Mouse (Mus musculus) kidney, adult 18-20 months (tissue): ENCODE measurements around the gene Brca2.

ENCODE experiments used
- DNase-seq: peaks from one replicate; pipeline ENCODE4 v3.0.0; 2021

Gene Brca2

DNA sequence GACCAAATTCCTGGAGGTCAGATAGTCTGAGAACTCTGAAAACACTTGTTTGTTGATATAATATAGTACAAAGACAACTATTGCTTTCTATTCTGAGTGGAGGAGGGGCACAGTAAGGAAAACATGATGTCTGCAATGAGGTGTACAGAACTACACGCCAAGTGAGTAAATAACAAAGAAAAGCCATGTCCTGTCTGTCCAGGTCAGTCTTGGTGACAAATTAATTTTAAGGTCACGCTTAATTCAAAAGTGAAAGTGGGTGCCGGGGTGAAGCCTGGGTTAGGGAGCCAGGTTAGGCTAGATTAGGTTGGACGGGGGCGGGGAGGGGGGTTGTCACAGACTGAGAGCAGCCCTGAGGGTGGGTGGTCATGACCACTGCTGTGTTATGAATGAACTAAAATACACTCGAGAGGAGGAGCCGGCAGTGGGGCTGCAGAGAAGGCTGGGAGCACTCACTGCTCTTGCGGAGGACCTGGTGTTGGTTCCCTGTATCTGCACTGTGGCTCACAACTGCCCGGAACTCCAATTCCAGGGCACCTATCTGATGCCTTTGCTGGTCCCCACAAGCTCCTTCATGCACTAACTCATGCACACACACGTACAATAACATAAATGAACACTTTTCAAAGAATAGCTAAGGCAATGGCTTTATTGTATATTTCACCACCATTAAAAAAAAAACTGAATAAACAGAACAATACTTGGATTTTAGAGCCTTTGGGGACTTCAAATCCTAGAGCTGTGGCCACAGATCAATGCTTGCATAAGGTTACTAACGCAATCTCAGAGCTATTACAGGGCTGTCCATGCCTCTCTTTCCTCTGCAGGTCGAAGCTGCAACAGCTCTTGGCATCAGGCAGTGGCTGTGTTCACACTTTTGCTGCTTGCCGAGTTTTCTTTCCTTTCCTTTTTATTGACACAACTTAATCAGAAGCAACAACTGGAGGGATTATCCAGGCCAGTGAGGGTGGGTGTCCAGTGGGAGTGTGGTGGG lies 77.2 kb downstream of the Brca2 start:
- DNase-seq = no peak

DNA sequence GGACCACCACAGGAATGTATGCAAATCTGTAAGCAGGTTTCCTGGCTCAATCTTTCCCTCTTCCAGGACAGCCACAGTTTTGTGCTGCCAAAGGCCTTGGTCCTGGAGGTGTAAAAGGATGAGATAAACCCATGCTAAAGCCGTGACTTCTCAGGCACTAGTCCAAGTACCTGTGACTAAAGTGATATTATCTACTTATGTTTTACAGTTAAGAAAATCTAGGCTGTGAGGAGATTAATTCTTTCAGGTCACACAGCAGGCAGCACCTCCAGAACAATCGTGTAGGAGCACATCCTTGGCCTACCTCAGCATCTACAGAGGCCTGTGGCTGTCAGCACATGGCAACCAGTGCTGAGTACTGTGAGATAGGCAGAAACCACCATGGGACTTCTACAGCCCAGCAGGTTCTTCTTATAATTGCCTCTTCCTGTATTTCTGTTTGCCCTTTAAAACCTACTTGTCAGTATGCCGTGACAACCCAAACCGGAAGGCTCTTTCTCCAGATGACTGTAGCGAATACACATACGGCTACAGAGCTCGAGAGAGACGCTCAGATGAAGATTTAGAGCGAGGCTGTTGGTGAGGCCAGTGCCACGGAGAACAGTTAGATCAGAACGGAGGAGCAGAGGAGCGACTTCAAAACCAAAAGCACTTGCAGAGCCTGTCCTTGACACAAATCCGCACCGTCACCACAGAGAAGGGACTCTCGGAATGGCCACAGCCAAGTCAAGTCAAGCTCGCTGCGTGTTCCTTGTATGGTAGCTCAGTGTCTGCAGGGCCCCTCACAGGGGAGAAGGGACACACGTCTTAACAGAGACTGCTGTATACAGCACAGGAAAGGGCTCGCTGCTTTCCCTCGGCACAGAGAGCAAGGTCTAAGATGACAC lies 78.4 kb downstream of the Brca2 start:
- no peak for DNase-seq

GRCm38 (mm10) chr5:150601441-150602230 lies 79.2 kb downstream of the Brca2 start:
- no peak for DNase-seq

DNA sequence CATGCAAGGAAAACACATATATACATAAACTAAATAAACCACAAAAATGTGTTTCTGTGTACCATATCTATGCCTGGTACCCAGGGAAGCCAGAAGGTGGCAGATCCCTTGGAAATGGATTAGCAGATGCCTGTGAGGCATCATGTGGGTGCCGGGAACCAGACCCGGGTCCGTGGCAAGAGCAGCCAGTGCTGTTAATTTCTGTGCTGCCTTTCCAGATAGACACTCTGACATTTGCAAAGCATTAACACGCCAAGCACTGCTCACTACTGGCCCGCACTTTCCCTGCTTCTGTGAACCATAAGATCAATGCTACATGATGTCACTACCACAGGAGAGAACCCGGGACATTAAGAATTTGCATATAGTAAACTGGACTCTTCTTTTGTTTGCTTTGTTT lies 83.7 kb downstream of the Brca2 start:
- no peak for DNase-seq

DNA sequence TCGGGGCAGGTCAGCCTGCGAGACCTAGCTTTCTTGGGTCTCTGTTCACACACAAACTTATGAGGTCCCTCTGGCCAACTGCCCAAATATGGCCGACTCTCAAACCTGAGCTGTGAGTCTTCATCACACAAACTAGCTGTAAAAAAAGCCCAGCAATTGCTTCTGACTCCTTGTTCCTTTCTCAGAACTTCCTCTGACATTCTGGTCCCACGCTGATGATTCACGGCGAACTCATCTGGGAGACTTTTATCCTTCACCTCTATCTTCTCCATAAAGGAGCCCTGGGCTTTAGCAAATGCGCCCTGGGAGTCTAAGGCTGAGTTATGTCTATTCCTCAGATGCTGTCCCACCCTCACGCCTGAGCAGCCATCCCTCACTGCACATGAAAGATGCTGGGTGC lies 85.2 kb downstream of the Brca2 start:
- DNase-seq = no peak

- no peak for DNase-seq
Measured at GRCm38 (mm10) chr5:150611136-150611535, 88.7 kb downstream of the Brca2 start.

DNA sequence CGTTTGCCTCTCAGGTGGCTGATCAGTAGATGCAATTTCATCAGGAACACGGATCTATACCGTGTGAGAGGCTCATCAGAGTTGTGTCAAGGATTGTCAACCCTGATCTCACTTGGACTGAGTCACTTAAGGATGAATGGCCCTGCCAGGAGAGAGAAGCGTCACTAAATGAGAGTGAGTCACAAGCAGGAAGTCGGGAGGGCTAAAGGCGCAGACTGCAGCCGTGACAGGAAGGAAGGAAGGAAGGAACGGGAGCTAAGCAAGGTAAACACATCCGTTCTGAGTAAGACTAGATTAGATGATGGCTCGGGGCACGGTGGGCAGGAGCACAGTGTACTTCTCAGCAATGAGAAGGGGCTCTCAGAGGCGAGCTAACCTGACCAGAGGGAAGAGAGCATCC lies 89.3 kb downstream of the Brca2 start:
- DNase-seq = no peak

- no peak for DNase-seq
Measured at GRCm38 (mm10) chr5:150614054-150614453, 91.6 kb downstream of the Brca2 start.

GRCm38 (mm10) chr5:150616216-150616615 lies 93.8 kb downstream of the Brca2 start:
- DNase-seq = no peak

GRCm38 (mm10) chr5:150616731-150617130 lies 94.3 kb downstream of the Brca2 start:
- no peak for DNase-seq

DNA sequence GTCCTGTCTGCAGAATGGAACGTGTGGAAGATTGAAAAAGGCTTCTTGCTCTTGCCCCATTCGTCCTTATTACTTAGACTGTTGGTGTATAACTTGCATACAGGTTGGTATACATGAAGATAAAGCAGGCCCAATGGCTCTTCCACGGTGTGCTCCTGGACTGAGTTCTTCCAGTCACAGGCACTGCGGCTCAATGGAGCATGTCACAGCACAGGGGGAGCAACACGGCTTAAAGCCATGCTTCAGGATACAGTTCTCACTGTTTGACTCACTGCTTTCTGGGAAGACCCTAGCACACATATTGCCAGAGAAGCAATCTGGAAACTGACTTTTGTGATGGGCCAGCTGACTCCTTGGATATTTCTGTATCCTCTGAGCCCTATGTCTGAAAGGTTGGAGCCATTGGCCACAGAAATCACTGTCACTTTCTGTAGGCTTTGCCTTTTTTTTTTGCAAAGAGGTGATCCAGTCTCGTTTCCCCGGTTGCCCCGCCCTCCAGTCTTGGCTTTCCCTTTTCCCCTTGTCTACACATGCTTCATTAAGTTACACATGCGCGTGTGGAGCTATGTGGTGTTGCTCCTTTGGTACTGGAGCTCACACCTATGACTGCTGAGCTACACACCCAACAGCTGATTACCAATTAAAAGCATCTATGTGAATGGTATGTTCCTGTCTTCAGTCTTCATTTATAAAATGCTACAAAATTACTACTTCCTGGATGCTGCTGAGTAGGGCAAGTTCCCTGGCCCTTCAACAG lies 96.3 kb downstream of the Brca2 start:
- no peak for DNase-seq
